Mouse (Mus musculus) stomach, embryonic 15.5 days (tissue): ENCODE data around the gene Ccnd3. TPM values are rescaled to one million over a fixed set of nuclear protein-coding genes. Genes with fewer than 3 reads are reported as not detected.

ENCODE experiments used
- ATAC-seq: fragments of 200-750 bp; cut with Nextera tagmentation; 2 replicates; pipeline ENCODE4 v1.8.0; 2017; ENCODE audit warnings: low read depth, moderate number of reproducible peaks, moderate TSS enrichment; ENCODE audit not compliant: insufficient read depth, low FRiP score
- H3K27ac ChIP-seq: fragments of 300-500 bp; sonication (generic); 2 replicates; pipeline ENCODE4 v1.5.1; 2015; ENCODE audit warnings: mild to moderate bottlenecking, inconsistent platforms
- H3K27me3 ChIP-seq: fragments of 300-500 bp; sonication (generic); replicated peaks from 2 replicates; pipeline ENCODE4 v1.6.1; 2015; ENCODE audit warnings: inconsistent platforms
- H3K36me3 ChIP-seq: fragments of 300-500 bp; sonication (generic); 2 replicates; pipeline ENCODE4 v1.6.1; 2015; ENCODE audit warnings: inconsistent platforms
- H3K4me1 ChIP-seq: fragments of 300-500 bp; sonication (generic); 2 replicates; pipeline ENCODE4 v1.6.1; 2015; ENCODE audit warnings: inconsistent platforms
- H3K4me2 ChIP-seq: fragments of 300-500 bp; sonication (generic); 2 replicates; pipeline ENCODE4 v1.6.1; 2015; ENCODE audit warnings: mild to moderate bottlenecking, inconsistent platforms
- H3K4me3 ChIP-seq: fragments of 300-500 bp; sonication (generic); replicated peaks from 2 replicates; pipeline ENCODE4 v1.5.1; 2015; ENCODE audit warnings: inconsistent platforms
- H3K9ac ChIP-seq: fragments of 300-500 bp; sonication (generic); 2 replicates; pipeline ENCODE4 v1.6.1; 2015; ENCODE audit warnings: inconsistent platforms
- H3K9me3 ChIP-seq: fragments of 300-500 bp; sonication (generic); 2 replicates; pipeline ENCODE4 v1.6.1; 2016; ENCODE audit warnings: inconsistent platforms
- WGBS: fragments of 180-500 bp; shearing (Covaris S2); methylation state at CpG from one replicate; pipeline ENCODE4 v1.1.7; 2015; 5-methylcytosine and 5-hydroxymethylcytosine counted together
- polyA plus RNA-seq: library from polyadenylated mRNA; unstranded; fragments of >200 nt; fragmentation: Nextera tagmentation; extraction: Ambion mirVana; gene quantifications from 2 replicates; pipeline ENCODE4 v1.2.1, GENCODE M21; 2015

Ccnd3 gene
- 391 and 408 TPM in 2 replicates for polyA plus RNA-seq

DNA sequence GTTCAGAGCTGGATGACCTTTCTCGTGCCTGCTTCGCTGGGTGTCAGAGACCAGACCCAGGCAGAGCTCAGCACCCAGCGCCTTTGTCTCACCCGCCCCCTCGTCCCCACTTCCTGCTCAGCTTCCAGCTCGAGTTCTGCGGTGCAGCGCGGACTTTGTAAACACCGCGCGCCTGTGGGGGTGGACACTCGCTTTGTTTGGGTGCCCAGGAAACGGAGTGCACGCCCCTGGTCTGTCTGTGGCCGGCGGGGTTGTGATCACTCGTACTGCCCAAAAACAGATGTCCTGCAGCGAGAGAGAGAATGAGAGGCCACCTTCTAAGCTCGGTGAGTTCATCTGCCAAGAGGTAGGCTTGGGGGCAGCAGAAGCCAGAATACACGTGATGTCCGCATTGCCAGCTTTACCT, at the start of gene Ccnd3:
Gene Ccnd3 (plus strand): TSS at position 111 of the 406 bp plus-strand sequence.
- Histone ChIP-seq H3K27ac (peak within 1 kb of the TSS; percentile 70), H3K9me3 (no peaks in the 10 kb centered on the region), H3K4me2 (peak within 1 kb of the TSS; percentile 67), H3K9ac (0 out of 2 replicates have a peak within 1 kb of the TSS, but pooled peaks have one; percentile 9), H3K4me1 (peaks cover 37% of the 10 kb centered on the region), H3K4me3 (peak within 1 kb of the TSS; percentile 39), H3K36me3 (no peaks in the 10 kb centered on the region), H3K27me3 (no peaks in the 10 kb centered on the region)
- ATAC-seq: peak; percentile 11; the same call in 1 of the 2 replicates
- under 1% methylated on average over 22 of the region's 22 CpGs for WGBS

- H3K9ac ChIP-seq: no peak overlapping the region
- no peak overlapping the region for H3K4me2 ChIP-seq
- no peak for ATAC-seq
- no peaks in the 10 kb centered on the region for H3K27me3 ChIP-seq
- no peak overlapping the region for H3K4me3 ChIP-seq
- no peak overlapping the region for H3K27ac ChIP-seq
- no peaks in the 10 kb centered on the region for H3K36me3 ChIP-seq
- H3K9me3 ChIP-seq: no peaks in the 10 kb centered on the region
- 73% methylated on average over 13 of the region's 13 CpGs for WGBS
- peaks cover 32% of the 10 kb centered on the region; the same call in 1 of the 2 replicates for H3K4me1 ChIP-seq
Measured at GRCm38 (mm10) chr17:47458310-47458709, 46.5 kb upstream of the Ccnd3 start.

- ATAC-seq: no peak
- H3K36me3 ChIP-seq: no peaks in the 10 kb centered on the region
- H3K27me3 ChIP-seq: no peaks in the 10 kb centered on the region
- H3K9ac ChIP-seq: no peak overlapping the region
- no peak overlapping the region for H3K27ac ChIP-seq
- no peak overlapping the region for H3K4me2 ChIP-seq
- WGBS: 80% methylated on average over 2 of the region's 2 CpGs
- H3K4me3 ChIP-seq: no peak overlapping the region
- H3K4me1 ChIP-seq: peaks cover 32% of the 10 kb centered on the region
- H3K9me3 ChIP-seq: no peaks in the 10 kb centered on the region
Measured at GRCm38 (mm10) chr17:47458936-47459335, 45.9 kb upstream of the Ccnd3 start.

DNA sequence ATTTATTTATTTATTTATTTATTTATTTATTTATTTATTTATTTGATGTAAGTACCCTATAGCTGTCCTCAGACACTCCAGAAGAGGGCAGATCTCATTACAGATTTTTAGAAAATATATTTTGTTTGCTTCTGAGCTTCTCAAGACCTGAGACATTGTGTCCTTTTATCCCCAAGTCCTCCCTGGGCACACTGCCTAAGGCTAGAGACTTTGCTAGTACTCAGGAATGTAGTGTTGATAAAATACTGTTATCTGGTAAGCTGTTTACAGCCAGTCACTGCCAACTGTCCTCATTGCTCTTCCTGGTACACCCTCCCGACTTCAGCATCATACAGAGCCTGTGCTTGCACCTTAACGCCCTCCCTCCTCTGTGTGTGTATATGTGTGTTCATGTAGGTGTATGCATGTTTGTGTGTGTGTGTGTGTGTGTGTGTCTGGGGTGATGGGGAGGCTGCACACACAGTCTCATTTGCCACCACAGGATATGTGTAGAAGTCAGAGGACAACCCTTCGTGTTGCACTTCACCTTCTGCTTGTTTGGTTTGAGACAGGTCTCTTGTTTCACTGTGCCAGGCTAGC, 45.4 kb upstream of the Ccnd3 start:
- no peak for ATAC-seq
- no peak overlapping the region for H3K27ac ChIP-seq
- no peaks in the 10 kb centered on the region for H3K36me3 ChIP-seq
- WGBS: 47% methylated on average over 3 of the region's 3 CpGs
- H3K4me1 ChIP-seq: peaks cover 36% of the 10 kb centered on the region
- H3K4me3 ChIP-seq: no peak overlapping the region
- no peak overlapping the region for H3K4me2 ChIP-seq
- no peaks in the 10 kb centered on the region for H3K9me3 ChIP-seq
- H3K9ac ChIP-seq: no peak overlapping the region
- H3K27me3 ChIP-seq: no peaks in the 10 kb centered on the region

- Histone ChIP-seq H3K36me3 (no peaks in the 10 kb centered on the region), H3K27me3 (no peaks in the 10 kb centered on the region), H3K4me3 (no peak overlapping the region), H3K4me2 (no peak overlapping the region), H3K4me1 (peaks cover 39% of the 10 kb centered on the region), H3K9ac (no peak overlapping the region), H3K27ac (peak overlapping the region; percentile 58), H3K9me3 (no peaks in the 10 kb centered on the region)
- no peak for ATAC-seq
- 47% methylated on average over 3 of the region's 3 CpGs for WGBS
Measured at GRCm38 (mm10) chr17:47461688-47462087, 43.2 kb upstream of the Ccnd3 start.

DNA sequence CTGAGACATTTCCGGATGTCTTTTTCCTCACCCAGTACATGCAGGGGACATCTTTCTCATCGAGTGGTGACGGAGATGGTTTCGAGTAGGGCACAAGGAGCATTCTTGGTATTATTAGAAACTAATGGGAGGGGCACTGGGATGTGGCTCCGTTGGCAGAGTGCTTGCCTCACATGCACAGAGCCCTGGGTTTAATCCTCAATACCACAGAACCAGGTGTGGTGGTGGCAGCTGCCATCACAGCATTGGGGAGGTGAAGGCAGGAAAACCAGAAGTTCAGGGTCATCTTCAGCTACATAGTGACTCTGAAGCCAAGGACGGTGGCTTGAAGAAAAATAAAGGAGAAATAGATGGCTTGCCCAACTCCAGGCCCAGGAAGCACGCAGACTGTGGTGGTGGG, 42.6 kb upstream of the Ccnd3 start:
- 58% methylated on average over 7 of the region's 7 CpGs for WGBS
- H3K4me2 ChIP-seq: no peak overlapping the region
- H3K4me3 ChIP-seq: no peak overlapping the region
- no peak overlapping the region for H3K9ac ChIP-seq
- H3K27ac ChIP-seq: peak overlapping the region; percentile 58
- H3K4me1 ChIP-seq: peaks cover 43% of the 10 kb centered on the region
- no peaks in the 10 kb centered on the region for H3K9me3 ChIP-seq
- no peaks in the 10 kb centered on the region for H3K36me3 ChIP-seq
- ATAC-seq: no peak
- H3K27me3 ChIP-seq: no peaks in the 10 kb centered on the region; the same call in 1 of the 2 replicates

- H3K27ac ChIP-seq: peak overlapping the region; percentile 77
- no peaks in the 10 kb centered on the region for H3K36me3 ChIP-seq
- H3K4me3 ChIP-seq: no peak overlapping the region
- H3K4me1 ChIP-seq: peaks cover 45% of the 10 kb centered on the region
- H3K9me3 ChIP-seq: no peaks in the 10 kb centered on the region
- peak; percentile 84 for ATAC-seq
- no peaks in the 10 kb centered on the region; the same call in 1 of the 2 replicates for H3K27me3 ChIP-seq
- WGBS: 41% methylated on average over 9 of the region's 9 CpGs
- H3K4me2 ChIP-seq: no peak overlapping the region; the same call in 1 of the 2 replicates
- H3K9ac ChIP-seq: no peak overlapping the region
Measured at GRCm38 (mm10) chr17:47462728-47463388, 42.0 kb upstream of the Ccnd3 start.

DNA sequence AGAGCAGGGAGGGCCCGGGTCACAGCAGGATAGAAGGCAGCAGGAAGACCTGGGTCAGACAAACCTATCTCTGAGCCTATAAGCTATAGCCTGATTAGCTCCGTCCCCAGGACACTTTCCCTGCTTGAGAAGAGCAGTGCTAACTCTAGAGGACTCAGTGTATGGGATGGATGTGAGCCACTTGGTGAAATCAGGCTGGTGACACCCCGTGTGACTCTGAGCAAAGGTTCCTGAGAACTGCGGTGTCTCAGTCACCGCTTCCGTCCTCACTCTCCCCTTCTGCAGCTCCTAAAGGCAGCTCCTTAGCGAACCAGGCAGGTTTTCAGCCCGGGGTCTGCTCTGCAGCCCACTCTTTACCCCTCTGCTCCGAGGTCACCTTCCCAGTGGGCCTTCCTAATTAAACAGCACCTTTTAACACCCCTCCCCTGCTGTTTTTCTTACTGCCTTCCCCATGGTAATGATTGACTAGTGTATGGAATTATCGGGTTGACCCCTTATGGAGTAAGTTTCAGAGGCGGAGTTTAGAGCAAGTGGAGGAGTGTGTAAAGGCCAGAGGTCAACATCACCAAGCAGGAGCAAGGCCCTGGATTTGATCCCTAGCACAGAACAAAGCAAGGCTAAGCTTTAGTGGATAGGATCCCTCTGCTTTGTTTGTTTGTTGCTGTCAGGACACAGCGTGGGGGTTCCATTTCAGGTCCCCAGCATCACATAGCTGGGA, 40.4 kb upstream of the Ccnd3 start:
- ATAC-seq: no peak
- H3K4me2 ChIP-seq: no peak overlapping the region
- H3K27ac ChIP-seq: no peak overlapping the region
- H3K27me3 ChIP-seq: no peaks in the 10 kb centered on the region; the same call in 1 of the 2 replicates
- H3K9ac ChIP-seq: no peak overlapping the region
- 51% methylated on average over 12 of the region's 12 CpGs for WGBS
- H3K4me3 ChIP-seq: no peak overlapping the region
- H3K4me1 ChIP-seq: peaks cover 45% of the 10 kb centered on the region
- H3K36me3 ChIP-seq: no peaks in the 10 kb centered on the region
- no peaks in the 10 kb centered on the region for H3K9me3 ChIP-seq

DNA sequence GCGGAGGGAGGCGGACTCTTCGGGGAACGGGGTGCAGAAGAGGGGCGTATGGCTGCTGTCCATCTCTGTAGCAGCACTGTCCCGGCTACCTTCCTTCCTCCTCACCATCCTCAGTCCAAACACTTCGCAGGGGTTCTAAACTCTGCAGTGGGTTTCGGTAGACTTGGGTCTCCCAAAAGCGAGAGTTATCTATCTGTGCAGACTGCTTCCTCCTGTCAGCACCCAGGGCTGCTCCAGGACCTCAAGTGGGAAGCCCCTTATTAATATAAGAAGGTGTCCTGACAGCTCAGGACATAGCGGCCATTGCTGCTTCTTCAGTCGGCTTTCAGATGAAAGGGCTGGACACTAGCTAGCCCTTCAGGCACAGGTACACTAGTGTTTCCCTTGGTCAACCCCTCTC, 39.8 kb upstream of the Ccnd3 start:
- ATAC-seq: no peak
- Histone ChIP-seq H3K9ac (no peak overlapping the region), H3K9me3 (no peaks in the 10 kb centered on the region), H3K27me3 (no peaks in the 10 kb centered on the region; the same call in 1 of the 2 replicates), H3K4me3 (no peak overlapping the region), H3K4me1 (peaks cover 51% of the 10 kb centered on the region), H3K4me2 (no peak overlapping the region), H3K36me3 (no peaks in the 10 kb centered on the region), H3K27ac (no peak overlapping the region)
- 75% methylated on average over 11 of the region's 11 CpGs for WGBS

- no peak overlapping the region for H3K27ac ChIP-seq
- H3K4me1 ChIP-seq: peaks cover 53% of the 10 kb centered on the region
- no peak overlapping the region for H3K4me2 ChIP-seq
- ATAC-seq: no peak
- no peak overlapping the region for H3K4me3 ChIP-seq
- WGBS: 34% methylated on average over 9 of the region's 9 CpGs
- no peaks in the 10 kb centered on the region for H3K9me3 ChIP-seq
- H3K36me3 ChIP-seq: no peaks in the 10 kb centered on the region
- no peaks in the 10 kb centered on the region; the same call in 1 of the 2 replicates for H3K27me3 ChIP-seq
- no peak overlapping the region for H3K9ac ChIP-seq
Measured at GRCm38 (mm10) chr17:47466284-47466683, 38.6 kb upstream of the Ccnd3 start.

- WGBS: 72% methylated on average over 11 of the region's 11 CpGs
- Histone ChIP-seq H3K4me3 (no peak overlapping the region), H3K9ac (no peak overlapping the region), H3K4me1 (peaks cover 43% of the 10 kb centered on the region), H3K27me3 (no peaks in the 10 kb centered on the region; the same call in 1 of the 2 replicates), H3K9me3 (no peaks in the 10 kb centered on the region), H3K27ac (no peak overlapping the region), H3K4me2 (no peak overlapping the region), H3K36me3 (no peaks in the 10 kb centered on the region)
- no peak for ATAC-seq
Measured at GRCm38 (mm10) chr17:47467659-47468058, 37.2 kb upstream of the Ccnd3 start.

DNA sequence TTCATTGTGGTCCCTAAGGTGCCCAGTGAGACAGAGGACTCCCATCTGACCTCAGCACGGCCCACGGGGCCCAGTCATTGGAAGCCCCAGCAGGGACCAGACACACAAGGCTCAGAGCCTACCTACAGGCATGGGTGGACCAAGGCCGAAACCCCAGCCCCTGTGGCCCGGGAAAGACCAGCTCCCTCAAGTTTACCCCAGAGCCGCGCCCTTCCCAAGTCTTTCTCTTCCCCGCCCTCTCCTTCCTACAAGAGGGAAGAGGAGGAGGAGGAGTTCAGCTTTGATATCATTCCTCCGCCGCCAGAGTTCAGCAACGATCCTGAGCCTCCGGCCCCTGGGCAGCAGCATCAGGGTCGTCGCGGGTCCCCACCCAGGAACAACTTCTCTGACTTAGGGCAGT, 36.8 kb upstream of the Ccnd3 start:
- H3K9ac ChIP-seq: no peak overlapping the region

More for the DNA sequence above, 36.8 kb upstream of the Ccnd3 start:
- Histone ChIP-seq H3K36me3 (no peaks in the 10 kb centered on the region), H3K27me3 (no peaks in the 10 kb centered on the region; the same call in 1 of the 2 replicates), H3K4me3 (peak overlapping the region; percentile 18), H3K4me1 (peaks cover 45% of the 10 kb centered on the region), H3K27ac (no peak overlapping the region), H3K9me3 (no peaks in the 10 kb centered on the region), H3K4me2 (peak overlapping the region; percentile 31)
- no peak for ATAC-seq
- 23% methylated on average over 14 of the region's 14 CpGs for WGBS
